Mouse (Mus musculus): ENCODE data around the gene Aknad1.

DNA sequence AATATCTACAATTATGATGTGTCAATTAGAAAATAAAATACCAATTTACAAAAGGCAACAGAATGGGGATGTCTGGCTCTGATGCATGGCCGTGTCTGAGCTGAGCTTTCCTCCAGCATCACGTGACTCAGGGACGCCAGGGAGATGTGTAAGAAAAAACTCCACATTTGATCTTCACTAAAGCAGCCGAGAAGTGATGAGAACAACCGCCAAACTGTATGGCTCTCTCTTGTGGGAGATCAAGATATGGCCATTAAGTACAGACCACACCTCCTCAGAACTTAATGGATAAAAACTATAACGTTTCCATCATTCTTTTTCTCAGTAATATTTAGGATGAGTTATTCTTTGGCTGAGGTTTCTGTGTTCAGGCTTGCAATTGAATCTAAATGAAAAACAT is 11.6 kb downstream of the Aknad1 start:
- TF ChIP-seq CTCF (conservative IDR thresholded peaks at IDR 0.05; ENCODE audit: insufficient read depth, insufficient read length, low read depth, low read length) (no peak), POLR2A (IDR thresholded peaks at IDR 0.05; ENCODE audit: low read depth, low read length) (no peak)
